Mouse (Mus musculus): ENCODE measurements around the gene Gm20388. TPM values are rescaled to one million over a fixed set of nuclear protein-coding genes. Genes with fewer than 3 reads are reported as not detected.

The Gm20388 gene
- polyA plus RNA-seq, 1 experiment from 2014 or later = not detected

GRCm38 (mm10) chr8:121980792-121981519 is 2070.3 kb downstream of the Gm20388 start:
- Histone ChIP-seq H3K9me3 (no peaks in the 10 kb centered on the region), H3K4me2 (no peak overlapping the region), H3K27me3 (no peaks in the 10 kb centered on the region), H3K36me3 (peaks cover 79% of the 10 kb centered on the region), H3K4me1 (no peaks in the 10 kb centered on the region), H3K27ac (no peak overlapping the region), H3K4me3 (no peak overlapping the region), H3K9ac (no peak overlapping the region)
- 91% methylated on average over 11 of the region's 11 CpGs for WGBS
- no peak for ATAC-seq (ENCODE audit: insufficient number of reproducible peaks, insufficient read depth, low FRiP score, low TSS enrichment, low read depth)

- no peaks in the 10 kb centered on the region for H3K27me3 ChIP-seq
- H3K9ac ChIP-seq = no peak overlapping the region
- H3K36me3 ChIP-seq = peaks cover 78% of the 10 kb centered on the region
- H3K9me3 ChIP-seq = no peaks in the 10 kb centered on the region
- H3K27ac ChIP-seq = no peak overlapping the region
- H3K4me1 ChIP-seq = no peaks in the 10 kb centered on the region
- no peak overlapping the region for H3K4me2 ChIP-seq
- H3K4me3 ChIP-seq = no peak overlapping the region
- WGBS = 89% methylated on average over 7 of the region's 7 CpGs
- ATAC-seq (ENCODE audit: insufficient number of reproducible peaks, insufficient read depth, low FRiP score, low TSS enrichment, low read depth) = no peak
Measured at GRCm38 (mm10) chr8:121981520-121981895, 2070.9 kb downstream of the Gm20388 start.

- no peak overlapping the region for H3K27ac ChIP-seq
- H3K4me1 ChIP-seq = peaks cover 4% of the 10 kb centered on the region; the same call in 1 of the 2 replicates
- no peak for ATAC-seq (ENCODE audit: insufficient number of reproducible peaks, insufficient read depth, low FRiP score, low TSS enrichment, low read depth)
- H3K4me3 ChIP-seq = no peak overlapping the region
- H3K36me3 ChIP-seq = peaks cover 79% of the 10 kb centered on the region
- H3K27me3 ChIP-seq = no peaks in the 10 kb centered on the region
- WGBS = 100% methylated on average over 3 of the region's 3 CpGs
- H3K4me2 ChIP-seq = no peak overlapping the region
- no peaks in the 10 kb centered on the region for H3K9me3 ChIP-seq
- H3K9ac ChIP-seq = no peak overlapping the region
Measured at GRCm38 (mm10) chr8:121985673-121986072, 2075.0 kb downstream of the Gm20388 start.

- Histone ChIP-seq H3K4me2 (no peak overlapping the region), H3K9me3 (no peaks in the 10 kb centered on the region), H3K27ac (no peak overlapping the region), H3K4me1 (peaks cover 4% of the 10 kb centered on the region; the same call in 1 of the 2 replicates), H3K4me3 (no peak overlapping the region), H3K27me3 (no peaks in the 10 kb centered on the region), H3K9ac (no peak overlapping the region), H3K36me3 (peaks cover 84% of the 10 kb centered on the region)
- no peak for ATAC-seq (ENCODE audit: insufficient number of reproducible peaks, insufficient read depth, low FRiP score, low TSS enrichment, low read depth)
- 82% methylated on average over 5 of the region's 5 CpGs for WGBS
Measured at GRCm38 (mm10) chr8:121987892-121988291, 2077.3 kb downstream of the Gm20388 start.

GRCm38 (mm10) chr8:121990506-121991255 is 2080.0 kb downstream of the Gm20388 start:
- no peak for ATAC-seq (ENCODE audit: insufficient number of reproducible peaks, insufficient read depth, low FRiP score, low TSS enrichment, low read depth)
- 83% methylated on average over 9 of the region's 9 CpGs for WGBS
- H3K4me3 ChIP-seq = no peak overlapping the region
- H3K4me2 ChIP-seq = no peak overlapping the region
- H3K36me3 ChIP-seq = peaks cover 75% of the 10 kb centered on the region
- H3K9ac ChIP-seq = no peak overlapping the region
- H3K27ac ChIP-seq = no peak overlapping the region
- H3K27me3 ChIP-seq = no peaks in the 10 kb centered on the region
- H3K4me1 ChIP-seq = peaks cover 17% of the 10 kb centered on the region
- no peaks in the 10 kb centered on the region for H3K9me3 ChIP-seq

- Histone ChIP-seq H3K4me3 (no peak overlapping the region), H3K4me1 (peaks cover 17% of the 10 kb centered on the region), H3K27me3 (no peaks in the 10 kb centered on the region), H3K9me3 (no peaks in the 10 kb centered on the region), H3K4me2 (no peak overlapping the region), H3K9ac (no peak overlapping the region), H3K27ac (no peak overlapping the region), H3K36me3 (peaks cover 70% of the 10 kb centered on the region)
- WGBS = 87% methylated on average over 7 of the region's 7 CpGs
- ATAC-seq (ENCODE audit: insufficient number of reproducible peaks, insufficient read depth, low FRiP score, low TSS enrichment, low read depth) = no peak
Measured at GRCm38 (mm10) chr8:121991611-121992010, 2081.0 kb downstream of the Gm20388 start.

- 81% methylated on average over 4 of the region's 4 CpGs for WGBS
Measured at GRCm38 (mm10) chr8:121992911-121993310, 2082.3 kb downstream of the Gm20388 start.

GRCm38 (mm10) chr8:121995112-121995511 is 2084.5 kb downstream of the Gm20388 start:
- 85% methylated on average over 4 of the region's 4 CpGs for WGBS

More at GRCm38 (mm10) chr8:121992911-121993310, 2082.3 kb downstream of the Gm20388 start:
- H3K9me3 ChIP-seq = no peaks in the 10 kb centered on the region
- H3K27me3 ChIP-seq = no peaks in the 10 kb centered on the region
- peaks cover 72% of the 10 kb centered on the region for H3K36me3 ChIP-seq
- no peak for ATAC-seq (ENCODE audit: insufficient number of reproducible peaks, insufficient read depth, low FRiP score, low TSS enrichment, low read depth)
- no peak overlapping the region for H3K27ac ChIP-seq
- H3K4me2 ChIP-seq = no peak overlapping the region
- no peak overlapping the region for H3K4me3 ChIP-seq
- no peak overlapping the region for H3K9ac ChIP-seq
- peaks cover 17% of the 10 kb centered on the region for H3K4me1 ChIP-seq

GRCm38 (mm10) chr8:121995895-121996294 is 2085.3 kb downstream of the Gm20388 start:
- Histone ChIP-seq H3K4me2 (no peak overlapping the region), H3K9me3 (no peaks in the 10 kb centered on the region), H3K4me3 (no peak overlapping the region), H3K27me3 (no peaks in the 10 kb centered on the region), H3K36me3 (peaks cover 74% of the 10 kb centered on the region), H3K27ac (no peak overlapping the region), H3K4me1 (peaks cover 12% of the 10 kb centered on the region), H3K9ac (no peak overlapping the region)
- 87% methylated on average over 3 of the region's 3 CpGs for WGBS
- no peak for ATAC-seq (ENCODE audit: insufficient number of reproducible peaks, insufficient read depth, low FRiP score, low TSS enrichment, low read depth)

More at GRCm38 (mm10) chr8:121995112-121995511, 2084.5 kb downstream of the Gm20388 start:
- Histone ChIP-seq H3K27me3 (no peaks in the 10 kb centered on the region), H3K4me2 (no peak overlapping the region), H3K4me3 (no peak overlapping the region), H3K4me1 (peaks cover 17% of the 10 kb centered on the region), H3K27ac (peak overlapping the region; percentile 40; the same call in 1 of the 2 replicates), H3K9me3 (no peaks in the 10 kb centered on the region), H3K36me3 (peaks cover 75% of the 10 kb centered on the region), H3K9ac (no peak overlapping the region)
- no peak for ATAC-seq (ENCODE audit: insufficient number of reproducible peaks, insufficient read depth, low FRiP score, low TSS enrichment, low read depth)

- H3K4me2 ChIP-seq = no peak overlapping the region
- no peak overlapping the region for H3K9ac ChIP-seq
- H3K36me3 ChIP-seq = peaks cover 73% of the 10 kb centered on the region
- peaks cover 12% of the 10 kb centered on the region for H3K4me1 ChIP-seq
- no peak overlapping the region for H3K27ac ChIP-seq
- 87% methylated on average over 4 of the region's 4 CpGs for WGBS
- no peaks in the 10 kb centered on the region for H3K9me3 ChIP-seq
- H3K4me3 ChIP-seq = no peak overlapping the region
- no peak for ATAC-seq (ENCODE audit: insufficient number of reproducible peaks, insufficient read depth, low FRiP score, low TSS enrichment, low read depth)
- no peaks in the 10 kb centered on the region for H3K27me3 ChIP-seq
Measured at GRCm38 (mm10) chr8:121998631-121999030, 2088.0 kb downstream of the Gm20388 start.

- H3K4me2 ChIP-seq = no peak overlapping the region
- 92% methylated on average over 5 of the region's 5 CpGs for WGBS
Measured at GRCm38 (mm10) chr8:121999211-121999610, 2088.6 kb downstream of the Gm20388 start.

More at GRCm38 (mm10) chr8:121999211-121999610, 2088.6 kb downstream of the Gm20388 start:
- Histone ChIP-seq H3K27ac (no peak overlapping the region), H3K4me1 (peaks cover 12% of the 10 kb centered on the region), H3K9ac (no peak overlapping the region), H3K9me3 (no peaks in the 10 kb centered on the region), H3K36me3 (peaks cover 75% of the 10 kb centered on the region), H3K27me3 (no peaks in the 10 kb centered on the region), H3K4me3 (no peak overlapping the region)
- no peak for ATAC-seq (ENCODE audit: insufficient number of reproducible peaks, insufficient read depth, low FRiP score, low TSS enrichment, low read depth)
